Mouse (Mus musculus) CH12.LX (cell line): ENCODE results near the gene Rab3ip. TPM values are rescaled to one million over a fixed set of nuclear protein-coding genes. Genes with fewer than 3 reads are reported as not detected.

Source experiments
- DNase-seq: peaks from one replicate; pipeline ENCODE4 v3.0.0-alpha.2; 2013; ENCODE audit errors: extremely low read depth
- H3K27ac ChIP-seq: 2 replicates; pipeline ENCODE4 v1.5.1; 2012; ENCODE audit warnings: low read depth, mild to moderate bottlenecking, control low read depth, moderate library complexity; ENCODE audit not compliant: insufficient read depth
- H3K27me3 ChIP-seq: replicated peaks from 2 replicates; pipeline ENCODE3; 2012; ENCODE audit warnings: inconsistent platforms
- H3K36me3 ChIP-seq, 2 experiments: replicated peaks in 1 of 2; 2 replicates each; pipeline versions ENCODE3 to v1.6.1; 2012; ENCODE audit warnings: inconsistent platforms in 1 of 2, low read length in 1 of 2, mild to moderate bottlenecking in 1 of 2, mixed read lengths in 1 of 2, moderate library complexity in 1 of 2; ENCODE audit not compliant: control insufficient read depth in 1 of 2, insufficient read depth in 1 of 2
- H3K4me1 ChIP-seq, 2 experiments: 2 replicates each; pipeline ENCODE4 v1.6.1; 2012; ENCODE audit warnings: inconsistent platforms in 1 of 2, moderate library complexity in 1 of 2; ENCODE audit not compliant: insufficient read depth in 2 of 2, control insufficient read depth in 1 of 2
- H3K4me2 ChIP-seq: 2 replicates; pipeline ENCODE4 v1.6.1; 2012; ENCODE audit warnings: low read depth, mild to moderate bottlenecking, control low read depth; ENCODE audit not compliant: poor library complexity, insufficient read depth, severe bottlenecking
- H3K4me3 ChIP-seq, 3 experiments: fragments of 150-350 bp in 1 of 3; sonication (generic) in 1 of 3; replicated peaks in 1 of 3; 2 replicates each; pipeline versions ENCODE3 to v1.5.1; 2011 to 2012; ENCODE audit warnings: low read depth in 2 of 3, low read length in 2 of 3, mild to moderate bottlenecking in 2 of 3, moderate library complexity in 2 of 3, control low read depth in 1 of 3, improper control_type of control experiment in 1 of 3, inconsistent platforms in 1 of 3, mixed read lengths in 1 of 3; ENCODE audit not compliant: poor library complexity in 1 of 3
- H3K79me2 ChIP-seq: replicated peaks from 2 replicates; pipeline ENCODE4 v1.6.1; 2012; ENCODE audit warnings: mild to moderate bottlenecking, moderate library complexity; ENCODE audit not compliant: control insufficient read depth, poor library complexity, insufficient read depth, severe bottlenecking; ENCODE audit errors: extremely low read depth
- H3K9ac ChIP-seq: 2 replicates; pipeline ENCODE4 v1.6.1; 2012; ENCODE audit warnings: low read depth, mild to moderate bottlenecking, control low read depth, moderate library complexity; ENCODE audit not compliant: insufficient read depth
- H3K9me3 ChIP-seq: replicated peaks from 2 replicates; pipeline ENCODE3; 2012; ENCODE audit warnings: low read length, inconsistent platforms, mixed read lengths
- BHLHE40 ChIP-seq: IDR thresholded peaks from 2 replicates; pipeline ENCODE4 v1.6.1; 2011; ENCODE audit warnings: mild to moderate bottlenecking, low read depth, low read length, improper control_type of control experiment
- CHD1 ChIP-seq: IDR thresholded peaks from 2 replicates; pipeline ENCODE4 v1.6.1; 2012; ENCODE audit warnings: low read depth, low read length, improper control_type of control experiment, inconsistent platforms
- CHD2 ChIP-seq: IDR thresholded peaks from 2 replicates; pipeline ENCODE4 v1.6.1; 2011; ENCODE audit warnings: low read length, improper control_type of control experiment
- CTCF ChIP-seq, 2 experiments: IDR thresholded peaks in 1 of 2; conservative IDR thresholded peaks in 1 of 2; 2 replicates each; pipeline ENCODE4 v1.5.1; 2011 to 2012; ENCODE audit warnings: low read depth in 2 of 2, low read length in 2 of 2, improper control_type of control experiment in 1 of 2, inconsistent platforms in 1 of 2, mild to moderate bottlenecking in 1 of 2, moderate library complexity in 1 of 2
- E2F4 ChIP-seq: IDR thresholded peaks from 2 replicates; pipeline ENCODE4 v1.6.1; 2011; ENCODE audit warnings: low read depth, low read length, improper control_type of control experiment; ENCODE audit not compliant: insufficient replicate concordance
- ETS1 ChIP-seq: conservative IDR thresholded peaks from 2 replicates; pipeline ENCODE4 v1.6.1; 2012; ENCODE audit warnings: low read depth, mild to moderate bottlenecking, inconsistent platforms, low read length, improper control_type of control experiment, moderate library complexity
- GABPA ChIP-seq: IDR thresholded peaks from 2 replicates; pipeline ENCODE4 v1.6.1; 2012; ENCODE audit warnings: low read depth, low read length, improper control_type of control experiment, inconsistent platforms; ENCODE audit not compliant: insufficient replicate concordance
- HCFC1 ChIP-seq: IDR thresholded peaks from 2 replicates; pipeline ENCODE4 v1.6.1; 2012; ENCODE audit warnings: low read depth, mild to moderate bottlenecking, inconsistent platforms, low read length, improper control_type of control experiment
- IRF4 ChIP-seq: IDR thresholded peaks from 2 replicates; pipeline ENCODE4 v1.6.1; 2014; ENCODE audit warnings: low read depth, mild to moderate bottlenecking, inconsistent platforms, low read length, improper control_type of control experiment
- JUN ChIP-seq: IDR thresholded peaks from 2 replicates; pipeline ENCODE4 v1.6.1; 2011; ENCODE audit warnings: low read depth, mild to moderate bottlenecking, low read length, improper control_type of control experiment, moderate library complexity; ENCODE audit not compliant: insufficient read depth
- JUND ChIP-seq: conservative IDR thresholded peaks from 2 replicates; pipeline ENCODE4 v1.6.1; 2011; ENCODE audit warnings: low read depth, low read length, improper control_type of control experiment
- KAT2A ChIP-seq: IDR thresholded peaks from 2 replicates; pipeline ENCODE4 v1.6.1; 2012; ENCODE audit warnings: low read length, improper control_type of control experiment, inconsistent platforms; ENCODE audit not compliant: insufficient replicate concordance
- MEF2A ChIP-seq: IDR thresholded peaks from 2 replicates; pipeline ENCODE4 v1.6.1; 2014; ENCODE audit warnings: low read depth, mild to moderate bottlenecking, inconsistent platforms, low read length, improper control_type of control experiment, borderline replicate concordance
- MXI1 ChIP-seq: IDR thresholded peaks from 2 replicates; pipeline ENCODE4 v1.6.1; 2011; ENCODE audit warnings: mild to moderate bottlenecking, low read depth, low read length, improper control_type of control experiment
- MYC ChIP-seq: IDR thresholded peaks from 2 replicates; pipeline ENCODE4 v1.6.1; 2011; ENCODE audit warnings: low read depth, mild to moderate bottlenecking, improper control_type of control experiment, low read length
- NRF1 ChIP-seq: IDR thresholded peaks from 2 replicates; pipeline ENCODE4 v1.6.1; 2014; ENCODE audit warnings: low read depth, mild to moderate bottlenecking, inconsistent platforms, low read length, improper control_type of control experiment, moderate library complexity
- POLR2A ChIP-seq: IDR thresholded peaks from 2 replicates; pipeline ENCODE4 v1.6.1; 2011; ENCODE audit warnings: low read depth, mild to moderate bottlenecking, improper control_type of control experiment, low read length
- POLR2AphosphoS2 ChIP-seq: IDR thresholded peaks from 2 replicates; pipeline ENCODE4 v1.6.1; 2011; ENCODE audit warnings: low read depth, low read length, improper control_type of control experiment
- RAD21 ChIP-seq: IDR thresholded peaks from 2 replicates; pipeline ENCODE4 v1.6.1; 2011; ENCODE audit warnings: low read depth, mild to moderate bottlenecking, low read length, improper control_type of control experiment, moderate library complexity
- RCOR1 ChIP-seq: conservative IDR thresholded peaks from 2 replicates; pipeline ENCODE4 v1.6.1; 2012; ENCODE audit warnings: low read depth, mild to moderate bottlenecking, inconsistent platforms, low read length, improper control_type of control experiment
- TCF12 ChIP-seq: IDR thresholded peaks from 2 replicates; pipeline ENCODE4 v1.6.1; 2014; ENCODE audit warnings: low read depth, mild to moderate bottlenecking, inconsistent platforms, low read length, improper control_type of control experiment
- UBTF ChIP-seq: IDR thresholded peaks from 2 replicates; pipeline ENCODE4 v1.6.1; 2012; ENCODE audit warnings: low read depth, mild to moderate bottlenecking, inconsistent platforms, low read length, improper control_type of control experiment, moderate library complexity
- USF1 ChIP-seq: IDR thresholded peaks from 2 replicates; pipeline ENCODE4 v1.6.1; 2014; ENCODE audit warnings: low read depth, mild to moderate bottlenecking, inconsistent platforms, low read length, improper control_type of control experiment
- ZC3H11A ChIP-seq: IDR thresholded peaks from 2 replicates; pipeline ENCODE4 v1.6.1; 2012; ENCODE audit warnings: low read depth, mild to moderate bottlenecking, inconsistent platforms, low read length, improper control_type of control experiment
- dilution Hi-C: fragments of 300-500 bp; cut with MboI; formaldehyde crosslinking; loops from 2 replicates; pipeline ENCODE4 v1.14.3; 2020; ENCODE audit warnings: low sequenced_read_pairs; ENCODE audit not compliant: extremely low pct_unique_long_range_greater_than_20kb, extremely low pct_ligation_motif_present
- in situ Hi-C: fragments of 300-500 bp; cut with MboI; formaldehyde crosslinking; loops from 3 replicates; pipeline ENCODE4 v1.14.3; 2019; ENCODE audit warnings: low sequenced_read_pairs, low pct_ligation_motif_present, low pct_unique_long_range_greater_than_20kb, mixed read lengths
- polyA plus RNA-seq: library from polyadenylated mRNA; unstranded; fragments of >175 nt; gene quantifications from 2 replicates; pipeline ENCODE4 v1.2.1, GENCODE M21; 2012; ENCODE audit warnings: low read depth; ENCODE audit not compliant: insufficient read length
- total RNA-seq, 2 experiments: library from RNA; depleted of rRNA; stranded (reverse); fragments of 300-350 nt in 1 of 2; fragments of >200 nt in 1 of 2; gene quantifications; 2 replicates each; pipeline ENCODE4 v1.2.3; 2012 to 2014

Gene Rab3ip
- total and polyA plus RNA-seq, 3 experiments: 9.3 to 18.3 (median 10.3) TPM

- Histone ChIP-seq H3K79me2 (no peaks in the 10 kb centered on the region), H3K4me3 (no peak overlapping the region), H3K4me1 (0 out of 4 replicates have a peak, but pooled peaks cover 0 to 4% of the 10 kb centered on the region in 2 experiments), H3K27ac (no peak overlapping the region), H3K9ac (no peak overlapping the region), H3K36me3 (peaks cover 0 to 58% of the 10 kb centered on the region in 2 experiments), H3K4me2 (no peak overlapping the region), H3K27me3 (no peaks in the 10 kb centered on the region), H3K9me3 (no peaks in the 10 kb centered on the region)
- DNase-seq: no peak
- in situ Hi-C loops: no loop called here
- dilution Hi-C loops: no loop called here
- TF ChIP-seq ETS1 (no peak), USF1 (no peak), POLR2A (no peak), TCF12 (no peak), NRF1 (no peak), CTCF (conservative IDR thresholded peaks at IDR 0.05 in 1 of 2, IDR thresholded peaks at IDR 0.05 in 1 of 2; ENCODE audit: low read depth in 2 of 2, low read length in 2 of 2) (no peak), HCFC1 (no peak), E2F4 (no peak), RAD21 (no peak), JUND (no peak), KAT2A (no peak), POLR2AphosphoS2 (no peak), BHLHE40 (no peak), CHD1 (no peak), ZC3H11A (no peak)
Measured at GRCm38 (mm10) chr10:116916581-116916980, 34.0 kb downstream of the Rab3ip start.

GRCm38 (mm10) chr10:116915286-116915685 is 35.3 kb downstream of the Rab3ip start:
- in situ Hi-C loops (no loop called here), dilution Hi-C loops (no loop called here)
- H3K9me3 ChIP-seq: no peaks in the 10 kb centered on the region
- TF ChIP-seq IRF4: no peak
- no peak overlapping the region for H3K4me2 ChIP-seq
- peaks cover 0 to 62% of the 10 kb centered on the region in 2 experiments for H3K36me3 ChIP-seq
- H3K9ac ChIP-seq: no peak overlapping the region
- no peaks in the 10 kb centered on the region for H3K27me3 ChIP-seq
- no peak overlapping the region for H3K27ac ChIP-seq
- no peak overlapping the region for H3K4me3 ChIP-seq
- DNase-seq: no peak
- H3K79me2 ChIP-seq: no peaks in the 10 kb centered on the region
- H3K4me1 ChIP-seq: 0 out of 4 replicates have a peak, but pooled peaks cover 0 to 4% of the 10 kb centered on the region in 2 experiments

- dilution Hi-C loops: no loop called here
- in situ Hi-C loops: no loop called here
- peaks cover 0 to 66% of the 10 kb centered on the region in 2 experiments for H3K36me3 ChIP-seq
Measured at GRCm38 (mm10) chr10:116914586-116914985, 36.0 kb downstream of the Rab3ip start.

More at GRCm38 (mm10) chr10:116914586-116914985, 36.0 kb downstream of the Rab3ip start:
- no peak overlapping the region for H3K27ac ChIP-seq
- H3K27me3 ChIP-seq: no peaks in the 10 kb centered on the region
- 0 out of 4 replicates have a peak, but pooled peaks cover 0 to 4% of the 10 kb centered on the region in 2 experiments for H3K4me1 ChIP-seq
- H3K79me2 ChIP-seq: no peaks in the 10 kb centered on the region
- H3K4me2 ChIP-seq: no peak overlapping the region
- H3K9me3 ChIP-seq: no peaks in the 10 kb centered on the region
- H3K9ac ChIP-seq: no peak overlapping the region
- H3K4me3 ChIP-seq: no peak overlapping the region
- DNase-seq: no peak
- no peak for TF ChIP-seq POLR2A
- no peak for TF ChIP-seq JUND
- no peak for TF ChIP-seq BHLHE40
- TF ChIP-seq CHD2: no peak
- no peak for TF ChIP-seq UBTF
- TF ChIP-seq IRF4: no peak
- no peak for TF ChIP-seq TCF12
- no peak for TF ChIP-seq JUN
- no peak for TF ChIP-seq MYC
- no peak for TF ChIP-seq GABPA
- no peak for TF ChIP-seq MXI1
- TF ChIP-seq RCOR1: no peak
- no peak for TF ChIP-seq KAT2A
- no peak for TF ChIP-seq HCFC1
- TF ChIP-seq MEF2A: no peak
- no peak for TF ChIP-seq ETS1
